Mouse (Mus musculus): ENCODE measurements around the gene Tubgcp6. TPM values are rescaled to one million over a fixed set of nuclear protein-coding genes. Genes with fewer than 3 reads are reported as not detected.

Gene Tubgcp6
- total RNA-seq, 4 experiments from 2014 or later: 26.1 to 38.9 (median 32.8) TPM

- no peak for DNase-seq (ENCODE audit: low spot score in 2 of 2)
These were observed 19.0 kb upstream of the Tubgcp6 start for GRCm38 (mm10) chr15:89141905-89142304.

- no peak for DNase-seq (ENCODE audit: low spot score in 2 of 2)
These were observed 18.5 kb upstream of the Tubgcp6 start for GRCm38 (mm10) chr15:89141443-89141842.

- no peak for DNase-seq (ENCODE audit: low spot score in 2 of 2)
These were observed 17.8 kb upstream of the Tubgcp6 start, which contains the start of gene Mapk12 for GRCm38 (mm10) chr15:89140659-89141252. Mapk12 (minus strand) TSS chr15:89140703.

GRCm38 (mm10) chr15:89140048-89140658 is 17.2 kb upstream of the Tubgcp6 start:
- DNase-seq (ENCODE audit: low spot score in 2 of 2): peak in 1 of 2 experiments; percentile 62

GRCm38 (mm10) chr15:89138531-89138930 is 15.6 kb upstream of the Tubgcp6 start:
- DNase-seq (ENCODE audit: low spot score in 2 of 2): no peak

- DNase-seq (ENCODE audit: low spot score in 2 of 2): no peak
These were observed 15.1 kb upstream of the Tubgcp6 start for GRCm38 (mm10) chr15:89138046-89138405.

- no peak for DNase-seq (ENCODE audit: low spot score in 2 of 2)
These were observed 14.6 kb upstream of the Tubgcp6 start for GRCm38 (mm10) chr15:89137378-89138045.

- no peak for DNase-seq (ENCODE audit: low spot score in 2 of 2)
These were observed 13.7 kb upstream of the Tubgcp6 start for GRCm38 (mm10) chr15:89136461-89137155.

GRCm38 (mm10) chr15:89131316-89131715 is 8.4 kb upstream of the Tubgcp6 start:
- no peak for DNase-seq (ENCODE audit: low spot score in 2 of 2)

- DNase-seq (ENCODE audit: low spot score in 2 of 2): no peak
These were observed 7.3 kb upstream of the Tubgcp6 start for GRCm38 (mm10) chr15:89130245-89130644.

- peak; percentile 72 to 86 for DNase-seq (ENCODE audit: low spot score in 2 of 2)
These were observed 5.8 kb upstream of the Tubgcp6 start, which contains the start of gene Hdac10 for GRCm38 (mm10) chr15:89128382-89129350. Hdac10 (minus strand) TSS chr15:89128700.

- DNase-seq (ENCODE audit: low spot score in 2 of 2): no peak
These were observed 4.5 kb upstream of the Tubgcp6 start for GRCm38 (mm10) chr15:89127364-89127940.

- no peak for DNase-seq (ENCODE audit: low spot score in 2 of 2)
These were observed 3.7 kb upstream of the Tubgcp6 start for GRCm38 (mm10) chr15:89126622-89127021.

GRCm38 (mm10) chr15:89125351-89125750 is 2.4 kb upstream of the Tubgcp6 start:
- no peak for DNase-seq (ENCODE audit: low spot score in 2 of 2)

GRCm38 (mm10) chr15:89124312-89124711 is 1.4 kb upstream of the Tubgcp6 start:
- no peak for DNase-seq (ENCODE audit: low spot score in 2 of 2)

GRCm38 (mm10) chr15:89123595-89123994 is 683 bp upstream of the Tubgcp6 start:
- peak in 1 of 2 experiments; percentile 52 for DNase-seq (ENCODE audit: low spot score in 2 of 2)

GRCm38 (mm10) chr15:89118007-89118406 is 4.9 kb downstream of the Tubgcp6 start:
- DNase-seq (ENCODE audit: low spot score in 2 of 2): no peak

GRCm38 (mm10) chr15:89110147-89110546 is 12.8 kb downstream of the Tubgcp6 start:
- no peak for DNase-seq (ENCODE audit: low spot score in 2 of 2)

GRCm38 (mm10) chr15:89106976-89107375 is 15.9 kb downstream of the Tubgcp6 start:
- DNase-seq (ENCODE audit: low spot score in 2 of 2): no peak

GRCm38 (mm10) chr15:89106073-89106472 is 16.8 kb downstream of the Tubgcp6 start:
- peak in 1 of 2 experiments; percentile 57 for DNase-seq (ENCODE audit: low spot score in 2 of 2)

All from layer of hippocampus, adult 8-10 months (tissue).